Mouse (Mus musculus): Measurements from ENCODE around the gene Nbeal2. TPM values are rescaled to one million over a fixed set of nuclear protein-coding genes. Genes with fewer than 3 reads are reported as not detected.
A peak's percentile ranks its signal among the peaks of the same experiment; 100 is the strongest.

The Nbeal2 gene
- total and polyA plus RNA-seq, 2 experiments from 2014 or later, result 1.8 to 11.5 TPM

GRCm38 (mm10) chr9:110657474-110658078 lies 3.6 kb upstream of the Nbeal2 start:
- H3K4me3 ChIP-seq (ENCODE audit: low read length), result peak overlapping the region; percentile 56
- H3K4me2 ChIP-seq (ENCODE audit: low read depth, low read length), result peak overlapping the region; percentile 72
- no peak for ATAC-seq
- H3K27ac ChIP-seq, result peak overlapping the region; percentile 94; the same call in 1 of the 2 replicates
- no peak for DNase-seq (ENCODE audit: low spot score)
- TF ChIP-seq CTCF (IDR thresholded peaks at IDR 0.05; ENCODE audit: low read depth), result no peak
- H3K27me3 ChIP-seq (ENCODE audit: insufficient read depth, low read length), result no peaks in the 10 kb centered on the region
- 72% methylated on average over 13 of the region's 13 CpGs for WGBS
- H3K9ac ChIP-seq (replicated peaks; ENCODE audit: low read length), result peak overlapping the region; percentile 61; the same call in 1 of the 2 replicates
- H3K9me3 ChIP-seq (ENCODE audit: low read length), result no peaks in the 10 kb centered on the region
- H3K4me1 ChIP-seq (ENCODE audit: insufficient read depth, low read length), result peaks cover 21% of the 10 kb centered on the region
- no peaks in the 10 kb centered on the region for H3K36me3 ChIP-seq (ENCODE audit: insufficient read depth, low read length)

GRCm38 (mm10) chr9:110656249-110657221 lies 2.6 kb upstream of the Nbeal2 start, which contains the start of gene Ccdc12:
Ccdc12 (plus strand) TSS chr9:110656503.
- Histone ChIP-seq H3K36me3 (ENCODE audit: insufficient read depth, low read length) (no peaks in the 10 kb centered on the region), H3K9me3 (ENCODE audit: low read length) (no peaks in the 10 kb centered on the region), H3K4me2 (ENCODE audit: low read depth, low read length) (peak within 1 kb of the TSS; percentile 72), H3K27me3 (ENCODE audit: insufficient read depth, low read length) (no peaks in the 10 kb centered on the region), H3K9ac (replicated peaks; ENCODE audit: low read length) (peak within 1 kb of the TSS; percentile 61), H3K4me1 (ENCODE audit: insufficient read depth, low read length) (peaks cover 26% of the 10 kb centered on the region), H3K4me3 (ENCODE audit: low read length) (peak within 1 kb of the TSS; percentile 56), H3K27ac (peak within 1 kb of the TSS; percentile 94)
- WGBS, result under 1% methylated on average over 52 of the region's 52 CpGs
- peak; percentile 97 for DNase-seq (ENCODE audit: low spot score)
- ATAC-seq, result peak; percentile 97
- TF ChIP-seq CTCF (IDR thresholded peaks at IDR 0.05; ENCODE audit: low read depth), result peak; percentile 44

GRCm38 (mm10) chr9:110655651-110656007 lies 1.7 kb upstream of the Nbeal2 start:
- TF ChIP-seq CTCF (IDR thresholded peaks at IDR 0.05; ENCODE audit: low read depth), result no peak
- 87% methylated on average over 10 of the region's 10 CpGs for WGBS
- H3K27me3 ChIP-seq (ENCODE audit: insufficient read depth, low read length), result no peaks in the 10 kb centered on the region
- H3K4me1 ChIP-seq (ENCODE audit: insufficient read depth, low read length), result peaks cover 26% of the 10 kb centered on the region
- DNase-seq (ENCODE audit: low spot score) (no peak), ATAC-seq (no peak)
- no peaks in the 10 kb centered on the region for H3K36me3 ChIP-seq (ENCODE audit: insufficient read depth, low read length)
- peak overlapping the region; percentile 72 for H3K4me2 ChIP-seq (ENCODE audit: low read depth, low read length)
- H3K9ac ChIP-seq (replicated peaks; ENCODE audit: low read length), result peak overlapping the region; percentile 61; the same call in 1 of the 2 replicates
- no peaks in the 10 kb centered on the region for H3K9me3 ChIP-seq (ENCODE audit: low read length)
- H3K27ac ChIP-seq, result peak overlapping the region; percentile 94
- peak overlapping the region; percentile 56 for H3K4me3 ChIP-seq (ENCODE audit: low read length)

GRCm38 (mm10) chr9:110654726-110655650 lies 1.0 kb upstream of the Nbeal2 start:
- H3K4me1 ChIP-seq (ENCODE audit: insufficient read depth, low read length), result peaks cover 26% of the 10 kb centered on the region

GRCm38 (mm10) chr9:110652963-110653654 lies 852 bp downstream of the Nbeal2 start:
- no peak for DNase-seq (ENCODE audit: low spot score)
- TF ChIP-seq CTCF (IDR thresholded peaks at IDR 0.05; ENCODE audit: low read depth), result no peak
- 19% methylated on average over 14 of the region's 14 CpGs for WGBS
- peak overlapping the region; percentile 71 for H3K4me3 ChIP-seq (ENCODE audit: low read length)
- H3K9ac ChIP-seq (replicated peaks; ENCODE audit: low read length), result peak overlapping the region; percentile 63
- peak overlapping the region; percentile 98 for H3K4me2 ChIP-seq (ENCODE audit: low read depth, low read length)
- no peaks in the 10 kb centered on the region for H3K27me3 ChIP-seq (ENCODE audit: insufficient read depth, low read length)
- H3K27ac ChIP-seq, result no peak overlapping the region
- ATAC-seq, result no peak
- no peaks in the 10 kb centered on the region for H3K9me3 ChIP-seq (ENCODE audit: low read length)
- H3K4me1 ChIP-seq (ENCODE audit: insufficient read depth, low read length), result peaks cover 26% of the 10 kb centered on the region
- no peaks in the 10 kb centered on the region for H3K36me3 ChIP-seq (ENCODE audit: insufficient read depth, low read length)

More at GRCm38 (mm10) chr9:110654726-110655650, 1.0 kb upstream of the Nbeal2 start:
- DNase-seq (ENCODE audit: low spot score) (no peak), ATAC-seq (no peak)
- WGBS, result 84% methylated on average over 19 of the region's 19 CpGs
- Histone ChIP-seq H3K9me3 (ENCODE audit: low read length) (no peaks in the 10 kb centered on the region), H3K27ac (no peak overlapping the region), H3K27me3 (ENCODE audit: insufficient read depth, low read length) (no peaks in the 10 kb centered on the region), H3K9ac (replicated peaks; ENCODE audit: low read length) (no peak overlapping the region), H3K4me2 (ENCODE audit: low read depth, low read length) (peak overlapping the region; percentile 98), H3K4me3 (ENCODE audit: low read length) (peak overlapping the region; percentile 71; the same call in 1 of the 2 replicates), H3K36me3 (ENCODE audit: insufficient read depth, low read length) (no peaks in the 10 kb centered on the region)
- no peak for TF ChIP-seq CTCF (IDR thresholded peaks at IDR 0.05; ENCODE audit: low read depth)

Data from hindbrain, postnatal 0 days (tissue).